Mouse (Mus musculus): Measurements from ENCODE around the gene Tmcc3. TPM values are rescaled to one million over a fixed set of nuclear protein-coding genes. Genes with fewer than 3 reads are reported as not detected.

Tmcc3 gene
- 3.2 and 3.4 TPM in 2 replicates for polyA plus RNA-seq (2016; fragmentation: Nextera tagmentation; extraction: Ambion mirVana)

DNA sequence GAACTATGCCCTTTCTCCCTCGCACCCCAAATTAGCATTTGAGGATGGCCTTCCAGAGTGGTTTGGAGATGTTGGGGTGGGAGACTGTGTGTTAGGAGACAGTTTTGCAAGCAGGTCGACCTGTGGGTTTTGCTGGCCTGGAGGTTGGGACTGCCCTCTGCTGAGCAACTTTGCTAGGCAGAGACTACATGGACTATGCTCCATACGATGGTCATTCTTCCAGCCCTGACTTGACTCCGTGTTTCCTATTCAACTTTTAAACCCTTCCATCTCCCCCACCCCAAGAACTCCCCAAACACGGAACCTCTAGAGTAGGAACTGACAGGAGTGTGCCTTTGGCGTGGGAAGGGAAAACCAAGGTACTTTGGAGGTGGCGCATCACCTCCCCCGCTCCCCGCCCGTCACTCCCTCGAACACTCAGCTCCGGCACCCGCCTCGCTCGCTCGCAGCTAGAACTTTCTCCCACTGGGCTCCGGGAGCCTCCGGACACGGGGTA, at the start of gene Tmcc3:
TSS of gene Tmcc3 (plus strand) at position 439 of the 496 bp plus-strand sequence.
- Histone ChIP-seq H3K4me1 (replicated peaks) (peaks cover 21% of the 10 kb centered on the region), H3K4me3 (peak within 1 kb of the TSS; percentile 63), H3K36me3 (no peaks in the 10 kb centered on the region), H3K27me3 (ENCODE audit: insufficient read depth, poor library complexity, severe bottlenecking) (peaks cover 35% of the 10 kb centered on the region), H3K9me3 (peaks cover 7% of the 10 kb centered on the region), H3K27ac (peak within 1 kb of the TSS; percentile 86)
- 3% methylated on average over 19 of the region's 19 CpGs for WGBS
- peak; percentile 55 for DNase-seq (ENCODE audit: low spot score)

DNA sequence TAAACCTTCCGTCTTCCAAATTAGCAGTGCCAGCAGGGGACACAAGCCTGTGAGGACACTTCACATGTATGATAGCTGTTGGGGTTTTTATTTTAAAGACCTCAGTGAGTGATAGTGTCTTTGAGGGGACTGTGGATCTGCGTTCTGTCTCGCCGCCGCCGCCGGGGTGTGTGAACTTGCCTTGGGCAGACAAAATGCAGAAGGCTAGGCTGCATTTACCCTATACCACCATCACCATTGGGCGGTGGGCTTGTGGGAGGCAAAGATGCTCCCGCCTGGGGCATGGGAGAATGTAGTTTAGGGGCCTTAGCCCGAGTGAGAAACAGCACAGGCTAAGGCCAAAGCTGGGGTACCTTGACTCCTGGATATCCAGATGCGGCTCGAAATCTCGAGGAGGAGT, 49.1 kb upstream of the Tmcc3 start:
- Histone ChIP-seq H3K9me3 (no peaks in the 10 kb centered on the region), H3K4me3 (no peak overlapping the region), H3K4me1 (replicated peaks) (peaks cover 8% of the 10 kb centered on the region), H3K27ac (no peak overlapping the region), H3K27me3 (ENCODE audit: insufficient read depth, poor library complexity, severe bottlenecking) (no peaks in the 10 kb centered on the region), H3K36me3 (no peaks in the 10 kb centered on the region)
- WGBS, result 92% methylated on average over 13 of the region's 13 CpGs
- no peak for DNase-seq (ENCODE audit: low spot score)

DNA sequence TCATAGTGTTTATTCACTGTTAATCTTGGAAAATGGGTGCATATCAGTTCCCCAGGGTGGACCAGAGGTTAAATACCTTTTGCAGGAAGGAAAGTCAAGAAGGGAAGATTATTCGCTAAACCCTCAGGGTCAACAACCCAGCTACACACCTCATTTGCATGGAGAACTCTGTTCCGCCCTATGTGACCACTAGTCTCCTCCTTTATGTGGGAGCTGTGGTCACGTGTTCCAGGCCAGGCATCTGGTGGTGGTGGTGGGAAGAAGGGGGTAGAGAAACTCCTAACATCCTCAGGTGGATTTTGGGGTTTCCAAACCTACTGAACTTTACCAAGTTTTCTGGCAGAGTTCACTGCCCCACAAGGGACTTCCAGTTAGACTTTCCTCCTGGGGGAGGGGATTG, 48.5 kb upstream of the Tmcc3 start:
- Histone ChIP-seq H3K27ac (no peak overlapping the region), H3K4me3 (no peak overlapping the region), H3K27me3 (ENCODE audit: insufficient read depth, poor library complexity, severe bottlenecking) (no peaks in the 10 kb centered on the region), H3K9me3 (no peaks in the 10 kb centered on the region), H3K36me3 (no peaks in the 10 kb centered on the region), H3K4me1 (replicated peaks) (peaks cover 8% of the 10 kb centered on the region)
- WGBS, result 75% methylated on average over 3 of the region's 3 CpGs
- DNase-seq (ENCODE audit: low spot score), result no peak

DNA sequence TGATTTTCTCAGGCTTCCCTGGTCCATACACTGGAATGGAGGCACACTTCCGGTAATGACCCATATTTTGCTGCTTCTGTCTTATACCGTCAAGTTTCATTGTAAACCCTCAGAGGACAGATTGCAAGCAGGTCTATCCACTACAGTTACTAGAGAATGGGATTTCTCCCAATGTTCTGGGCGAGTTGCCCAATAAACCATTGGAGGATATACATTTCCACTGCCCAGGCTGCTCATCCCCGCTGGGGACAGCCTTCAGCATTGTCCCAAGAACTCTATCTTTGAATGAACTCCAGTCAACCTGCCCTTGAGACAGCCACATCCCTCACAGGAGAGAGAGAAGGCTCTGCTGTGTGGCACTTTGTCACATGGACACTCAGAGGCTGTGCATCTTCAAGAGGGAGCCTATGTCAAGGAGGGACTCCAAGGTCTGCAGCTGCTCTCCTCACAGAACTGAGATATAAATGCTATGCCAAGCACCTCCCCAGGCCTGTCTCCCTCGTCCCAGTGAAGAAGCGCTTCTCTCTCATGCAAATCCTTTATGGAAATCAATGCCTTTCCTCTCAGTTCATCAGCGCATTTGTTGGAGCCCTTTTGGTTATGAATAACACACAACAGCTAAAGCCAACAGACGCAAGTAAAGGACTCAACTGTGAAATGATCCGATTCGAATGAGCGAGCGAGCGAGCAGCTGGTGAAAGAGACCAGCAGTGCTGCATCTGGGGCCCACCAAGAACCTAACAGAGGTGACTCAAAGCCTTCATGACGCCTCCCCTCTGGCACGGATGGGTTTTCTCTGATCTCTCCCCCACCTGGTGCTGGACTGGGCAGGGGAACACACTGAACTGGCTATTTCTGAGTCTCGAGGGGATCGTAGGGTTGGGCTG, 45.9 kb upstream of the Tmcc3 start:
- Histone ChIP-seq H3K9me3 (no peaks in the 10 kb centered on the region), H3K36me3 (no peaks in the 10 kb centered on the region), H3K4me3 (no peak overlapping the region), H3K27ac (peak overlapping the region; percentile 53), H3K27me3 (ENCODE audit: insufficient read depth, poor library complexity, severe bottlenecking) (no peaks in the 10 kb centered on the region), H3K4me1 (replicated peaks) (peaks cover 10% of the 10 kb centered on the region)
- WGBS, result 72% methylated on average over 17 of the region's 17 CpGs
- DNase-seq (ENCODE audit: low spot score), result no peak

DNA sequence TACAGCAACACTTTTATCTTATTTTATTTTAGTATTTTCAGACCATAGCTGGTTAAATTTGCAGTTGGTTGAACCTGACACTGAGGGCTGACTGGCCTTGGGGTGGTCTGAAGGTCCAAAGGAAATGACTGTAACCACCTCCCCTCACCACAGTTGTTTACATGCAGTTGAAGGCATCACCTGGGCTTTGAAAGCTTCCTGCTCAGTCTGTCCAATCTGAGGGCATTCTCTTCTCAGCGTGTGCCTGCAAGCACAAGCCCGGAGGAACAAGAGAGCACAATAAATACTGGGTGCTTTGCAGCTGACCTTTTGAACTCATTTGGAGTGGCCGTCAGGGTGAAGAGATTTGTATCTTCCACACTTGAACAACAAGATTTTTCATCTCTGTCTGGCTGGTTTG, 36.4 kb upstream of the Tmcc3 start:
- Histone ChIP-seq H3K9me3 (no peaks in the 10 kb centered on the region), H3K4me3 (no peak overlapping the region), H3K4me1 (replicated peaks) (peaks cover 52% of the 10 kb centered on the region), H3K27ac (no peak overlapping the region), H3K36me3 (no peaks in the 10 kb centered on the region), H3K27me3 (ENCODE audit: insufficient read depth, poor library complexity, severe bottlenecking) (no peaks in the 10 kb centered on the region)
- DNase-seq (ENCODE audit: low spot score), result no peak
- WGBS, result 29% methylated on average over 3 of the region's 3 CpGs

DNA sequence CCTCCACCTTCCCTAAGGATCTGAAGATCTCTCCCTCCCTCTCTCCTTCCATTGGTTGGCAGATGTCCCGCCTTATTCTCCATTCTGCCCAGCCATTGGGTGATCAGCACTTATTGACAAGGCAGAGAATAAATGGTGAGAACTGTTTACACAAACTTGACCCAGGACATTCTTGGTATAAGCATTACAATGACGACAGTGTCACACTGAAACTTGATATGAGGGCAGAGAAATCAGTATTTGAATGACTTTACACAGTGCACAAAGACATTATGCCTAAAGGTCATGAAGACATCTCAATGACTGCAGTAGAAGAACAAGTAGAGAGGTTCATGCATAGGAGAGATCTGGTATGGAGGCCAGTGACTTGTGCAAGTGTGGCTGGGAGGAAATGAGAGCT, 35.2 kb upstream of the Tmcc3 start:
- 52% methylated on average over 2 of the region's 2 CpGs for WGBS
- no peak overlapping the region for H3K4me3 ChIP-seq
- DNase-seq (ENCODE audit: low spot score), result no peak
- H3K36me3 ChIP-seq, result no peaks in the 10 kb centered on the region
- H3K27ac ChIP-seq, result no peak overlapping the region
- H3K27me3 ChIP-seq (ENCODE audit: insufficient read depth, poor library complexity, severe bottlenecking), result no peaks in the 10 kb centered on the region
- no peaks in the 10 kb centered on the region for H3K9me3 ChIP-seq
- H3K4me1 ChIP-seq (replicated peaks), result peaks cover 44% of the 10 kb centered on the region

DNA sequence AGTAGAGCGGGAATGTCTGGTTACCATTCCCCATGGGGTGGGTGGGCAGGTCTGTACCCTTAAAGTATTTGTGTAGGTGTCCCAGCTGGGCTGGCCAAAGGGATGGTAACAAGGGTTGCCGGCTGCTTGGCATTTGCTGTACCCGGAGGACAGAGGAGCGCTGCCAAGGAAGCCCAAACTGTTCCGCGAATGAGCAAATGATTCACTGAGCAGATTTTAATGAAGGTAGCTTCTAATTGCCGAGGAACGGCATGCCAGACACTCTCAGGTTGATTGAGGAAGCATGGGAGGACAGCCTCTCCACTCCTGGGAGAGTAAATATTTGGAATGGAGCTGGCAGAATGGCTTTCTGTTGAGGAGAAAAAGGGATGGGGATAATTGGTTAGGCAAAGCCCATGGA, 29.6 kb upstream of the Tmcc3 start:
- WGBS, result 93% methylated on average over 8 of the region's 8 CpGs

DNA sequence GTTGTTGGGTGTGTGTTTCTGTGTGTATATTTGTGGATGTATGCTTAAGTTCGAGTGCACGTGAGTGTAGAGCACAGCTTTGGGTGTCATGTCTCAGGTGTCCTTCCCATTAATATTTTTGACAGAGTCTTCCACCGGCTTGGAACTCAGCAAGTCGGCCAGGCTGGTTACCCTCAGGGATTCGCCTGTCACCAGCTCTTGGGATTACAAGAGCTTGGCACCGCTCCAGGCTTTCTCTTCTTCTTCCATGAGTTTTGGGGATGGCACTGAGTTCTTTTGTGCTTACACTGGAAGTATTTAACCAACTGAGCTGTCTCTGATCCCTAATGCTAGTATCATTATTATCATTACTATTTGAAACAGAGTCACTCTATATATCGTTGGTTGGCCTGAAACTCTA, 29.0 kb upstream of the Tmcc3 start:
- H3K4me3 ChIP-seq, result no peak overlapping the region
- DNase-seq (ENCODE audit: low spot score), result no peak
- peaks cover 16% of the 10 kb centered on the region for H3K4me1 ChIP-seq (replicated peaks)
- no peaks in the 10 kb centered on the region for H3K36me3 ChIP-seq
- H3K27me3 ChIP-seq (ENCODE audit: insufficient read depth, poor library complexity, severe bottlenecking), result no peaks in the 10 kb centered on the region
- H3K9me3 ChIP-seq, result no peaks in the 10 kb centered on the region
- H3K27ac ChIP-seq, result no peak overlapping the region
- 89% methylated on average over 7 of the region's 7 CpGs for WGBS

More for the DNA sequence above, 29.6 kb upstream of the Tmcc3 start:
- no peak for DNase-seq (ENCODE audit: low spot score)
- no peak overlapping the region for H3K27ac ChIP-seq
- H3K4me3 ChIP-seq, result no peak overlapping the region
- no peaks in the 10 kb centered on the region for H3K9me3 ChIP-seq
- H3K36me3 ChIP-seq, result no peaks in the 10 kb centered on the region
- peaks cover 22% of the 10 kb centered on the region for H3K4me1 ChIP-seq (replicated peaks)
- no peaks in the 10 kb centered on the region for H3K27me3 ChIP-seq (ENCODE audit: insufficient read depth, poor library complexity, severe bottlenecking)

DNA sequence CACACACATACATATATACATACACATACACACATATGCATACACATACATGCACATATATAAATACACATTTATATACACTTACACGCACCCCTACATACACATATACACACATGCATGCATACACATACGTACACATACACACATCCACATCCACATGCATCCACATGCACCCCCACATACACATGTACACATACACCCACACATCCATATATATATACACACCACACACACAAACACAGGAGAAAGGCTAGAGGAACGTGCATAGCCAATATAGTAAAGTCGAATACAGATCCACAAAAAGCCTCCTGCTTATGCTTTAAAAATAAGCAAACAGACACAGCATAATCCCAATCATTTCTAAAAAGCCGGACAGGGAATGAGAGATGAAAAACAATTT, 17.3 kb upstream of the Tmcc3 start:
- Histone ChIP-seq H3K36me3 (no peaks in the 10 kb centered on the region), H3K9me3 (no peaks in the 10 kb centered on the region), H3K27me3 (ENCODE audit: insufficient read depth, poor library complexity, severe bottlenecking) (no peaks in the 10 kb centered on the region), H3K4me1 (replicated peaks) (peaks cover 41% of the 10 kb centered on the region), H3K27ac (peak overlapping the region; percentile 85), H3K4me3 (no peak overlapping the region)
- DNase-seq (ENCODE audit: low spot score), result no peak
- 83% methylated on average over 5 of the region's 5 CpGs for WGBS

DNA sequence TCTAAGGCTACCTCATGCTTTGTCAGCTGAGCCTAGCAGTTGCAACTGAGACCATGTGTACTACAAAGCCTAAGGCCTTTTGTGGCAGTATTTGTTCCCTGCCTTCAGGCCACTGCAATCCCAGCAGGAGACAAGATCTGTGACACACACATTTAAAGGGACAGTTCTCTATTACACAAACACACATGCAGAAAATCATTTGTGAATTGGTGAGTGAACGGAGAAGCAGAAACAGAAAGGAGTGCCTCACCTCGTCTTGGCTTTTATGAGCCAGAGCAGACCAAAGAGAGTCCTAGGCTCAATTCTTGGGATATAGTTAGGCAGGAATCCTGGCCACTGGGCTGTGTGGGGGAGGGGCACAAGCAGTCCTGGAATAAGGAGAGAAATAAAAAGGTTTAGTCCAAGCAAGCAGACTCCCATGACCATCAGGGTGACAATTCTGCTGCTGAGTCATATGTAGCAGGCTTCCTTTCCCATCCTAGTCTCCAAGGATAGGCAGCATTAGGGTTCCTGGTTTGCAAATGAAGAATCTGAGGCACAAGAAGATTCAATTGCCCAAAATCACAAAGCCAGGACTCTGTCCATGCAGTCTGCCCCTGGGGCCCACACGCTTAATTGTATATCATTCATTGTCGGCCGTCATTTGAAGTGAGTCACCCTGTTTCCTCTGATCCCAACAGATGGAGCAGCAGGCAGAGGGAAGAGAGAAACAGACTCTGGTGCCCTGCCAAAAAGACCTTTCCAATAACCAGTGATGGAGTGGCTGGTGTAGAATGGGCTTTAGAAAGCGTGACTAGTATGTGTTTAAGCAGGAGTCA, 16.6 kb upstream of the Tmcc3 start:
- no peaks in the 10 kb centered on the region for H3K36me3 ChIP-seq
- H3K9me3 ChIP-seq, result no peaks in the 10 kb centered on the region
- peaks cover 41% of the 10 kb centered on the region for H3K4me1 ChIP-seq (replicated peaks)
- H3K27me3 ChIP-seq (ENCODE audit: insufficient read depth, poor library complexity, severe bottlenecking), result no peaks in the 10 kb centered on the region
- 35% methylated on average over 6 of the region's 6 CpGs for WGBS
- H3K4me3 ChIP-seq, result no peak overlapping the region
- DNase-seq (ENCODE audit: low spot score), result peak; percentile 44
- peak overlapping the region; percentile 85 for H3K27ac ChIP-seq

DNA sequence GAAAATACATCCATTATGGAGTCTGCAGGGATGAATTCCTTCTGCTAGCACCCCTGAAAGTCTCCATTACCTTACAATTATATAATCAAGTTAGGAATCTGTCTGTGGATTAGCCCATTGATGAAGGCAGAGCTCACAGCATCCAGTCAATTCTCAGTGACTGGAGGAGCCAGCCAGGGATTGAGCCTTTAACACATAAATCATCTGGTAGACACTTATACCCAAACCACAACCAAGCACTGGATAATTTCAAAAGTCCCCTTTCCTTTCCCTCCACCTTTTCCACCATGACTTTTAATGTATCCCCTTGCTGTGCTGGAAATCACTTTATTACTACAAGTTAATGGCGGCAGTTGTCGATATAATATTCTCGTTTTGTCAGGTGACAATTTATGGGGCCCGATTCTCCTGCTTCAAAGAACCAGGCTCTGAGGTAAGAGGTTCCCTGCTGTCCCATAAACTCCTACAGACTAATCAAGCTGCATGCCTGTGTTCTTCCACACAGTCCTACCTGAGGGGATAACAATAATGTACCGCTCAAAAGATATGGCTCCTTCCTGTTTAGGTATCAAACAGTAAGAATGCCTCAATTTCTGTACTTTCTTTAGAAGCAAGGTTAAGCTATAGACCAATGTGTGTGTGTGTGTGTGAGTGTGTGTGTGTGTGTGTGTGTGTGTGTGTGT, 15.7 kb upstream of the Tmcc3 start:
- H3K27ac ChIP-seq, result peak overlapping the region; percentile 85; the same call in 1 of the 2 replicates
- WGBS, result 95% methylated on average over 5 of the region's 5 CpGs
- H3K4me1 ChIP-seq (replicated peaks), result peaks cover 41% of the 10 kb centered on the region
- H3K9me3 ChIP-seq, result no peaks in the 10 kb centered on the region
- no peak overlapping the region for H3K4me3 ChIP-seq
- no peak for DNase-seq (ENCODE audit: low spot score)
- H3K27me3 ChIP-seq (ENCODE audit: insufficient read depth, poor library complexity, severe bottlenecking), result no peaks in the 10 kb centered on the region
- no peaks in the 10 kb centered on the region for H3K36me3 ChIP-seq

DNA sequence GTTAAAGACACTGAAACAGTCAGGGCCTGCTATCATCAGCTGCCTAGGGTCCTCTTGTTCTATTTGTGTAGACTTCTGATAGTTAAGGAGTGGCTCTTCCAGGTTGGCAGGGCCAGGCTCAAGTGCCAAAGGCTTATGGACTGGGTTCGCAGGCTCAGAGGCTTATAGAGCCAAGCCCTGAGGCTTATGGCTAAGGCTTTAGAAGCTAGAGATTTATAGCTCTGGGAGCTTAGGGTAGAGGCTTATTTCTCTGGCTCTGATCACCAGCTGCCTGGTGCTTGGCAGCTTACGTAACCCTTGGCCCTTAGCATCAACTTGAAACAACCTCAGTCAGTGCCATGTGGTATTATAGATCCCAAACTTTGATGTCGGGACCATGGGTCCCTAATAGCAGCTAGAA, 13.3 kb upstream of the Tmcc3 start, which contains the start of gene Gm4792:
TSS of gene Gm4792 (minus strand) at position 233 of the 400 bp plus-strand sequence.
- 84% methylated on average over 3 of the region's 3 CpGs for WGBS
- Histone ChIP-seq H3K4me1 (replicated peaks) (peaks cover 35% of the 10 kb centered on the region), H3K9me3 (no peaks in the 10 kb centered on the region), H3K4me3 (no peak within 1 kb of the TSS), H3K36me3 (no peaks in the 10 kb centered on the region), H3K27ac (0 out of 2 replicates have a peak within 1 kb of the TSS, but pooled peaks have one; percentile 45), H3K27me3 (ENCODE audit: insufficient read depth, poor library complexity, severe bottlenecking) (no peaks in the 10 kb centered on the region)
- no peak for DNase-seq (ENCODE audit: low spot score)
